Mouse (Mus musculus) liver, postnatal 0 days (tissue): ENCODE results near the gene Msi2. TPM values are rescaled to one million over a fixed set of nuclear protein-coding genes. Genes with fewer than 3 reads are reported as not detected.

ENCODE experiments used
- ATAC-seq: fragments of 200-750 bp; cut with Nextera tagmentation; 2 replicates; pipeline ENCODE4 v1.8.0; 2017; ENCODE audit warnings: mild to moderate bottlenecking, moderate library complexity
- DNase-seq: peaks from one replicate; pipeline ENCODE4 v3.0.0-alpha.2; 2016
- H3K27ac ChIP-seq: fragments of 300-500 bp; sonication (generic); 2 replicates; pipeline ENCODE4 v1.5.1; 2014; ENCODE audit warnings: antibody characterized with exemption, moderate library complexity, mild to moderate bottlenecking, low read depth
- H3K27me3 ChIP-seq: fragments of 300-500 bp; sonication (generic); 2 replicates; pipeline ENCODE4 v1.6.1; 2014; ENCODE audit warnings: low read length, control low read depth, mixed read lengths; ENCODE audit not compliant: insufficient read depth
- H3K36me3 ChIP-seq: fragments of 300-500 bp; sonication (generic); replicated peaks from 2 replicates; pipeline ENCODE4 v1.6.1; 2014; ENCODE audit warnings: mild to moderate bottlenecking, control low read depth, low read length, moderate library complexity, mixed read lengths; ENCODE audit not compliant: insufficient read depth
- H3K4me1 ChIP-seq: fragments of 300-500 bp; sonication (generic); 2 replicates; pipeline ENCODE4 v1.6.1; 2014; ENCODE audit warnings: antibody characterized with exemption, mild to moderate bottlenecking, control low read depth; ENCODE audit not compliant: insufficient read depth
- H3K4me2 ChIP-seq: fragments of 300-500 bp; sonication (generic); 2 replicates; pipeline ENCODE4 v1.6.1; 2014; ENCODE audit warnings: low read depth, mild to moderate bottlenecking, low read length, moderate library complexity, mixed read lengths
- H3K4me3 ChIP-seq: fragments of 300-500 bp; sonication (generic); 2 replicates; pipeline ENCODE4 v1.5.1; 2014; ENCODE audit warnings: low read depth, low read length
- H3K9ac ChIP-seq: fragments of 300-500 bp; sonication (generic); replicated peaks from 2 replicates; pipeline ENCODE4 v1.6.1; 2014; ENCODE audit warnings: mild to moderate bottlenecking, moderate library complexity
- H3K9me3 ChIP-seq: fragments of 300-500 bp; sonication (generic); 2 replicates; pipeline ENCODE4 v1.6.1; 2016; ENCODE audit warnings: mild to moderate bottlenecking, control low read depth, low read length, mixed read lengths
- CTCF ChIP-seq: sonication (generic); IDR thresholded peaks from 2 replicates; pipeline ENCODE4 v1.5.1; 2016; ENCODE audit warnings: antibody characterized with exemption, low read depth
- EP300 ChIP-seq: IDR thresholded peaks from 2 replicates; pipeline ENCODE4 v1.6.1; 2016; ENCODE audit warnings: antibody characterized with exemption, low read depth, mild to moderate bottlenecking
- WGBS: fragments of 180-500 bp; shearing (Covaris S2); extraction: QIAGEN DNeasy Blood & Tissue Kit; methylation state at CpG from one replicate; pipeline ENCODE4 v1.1.7; 2014; ENCODE audit not compliant: insufficient replicate concordance; 5-methylcytosine and 5-hydroxymethylcytosine counted together
- polyA plus RNA-seq: library from polyadenylated mRNA; unstranded; fragments of >200 nt; fragmentation: Nextera tagmentation; extraction: Ambion mirVana; gene quantifications from 2 replicates; pipeline ENCODE4 v1.2.1, GENCODE M21; 2015

Gene Msi2
- polyA plus RNA-seq, 1 experiment from 2014 or later = 3.7 TPM

- no peak overlapping the region for H3K4me3 ChIP-seq
- WGBS = 89% methylated on average over 5 of the region's 5 CpGs
Measured at GRCm38 (mm10) chr11:88573013-88573412, 145.3 kb downstream of the Msi2 start.

DNA sequence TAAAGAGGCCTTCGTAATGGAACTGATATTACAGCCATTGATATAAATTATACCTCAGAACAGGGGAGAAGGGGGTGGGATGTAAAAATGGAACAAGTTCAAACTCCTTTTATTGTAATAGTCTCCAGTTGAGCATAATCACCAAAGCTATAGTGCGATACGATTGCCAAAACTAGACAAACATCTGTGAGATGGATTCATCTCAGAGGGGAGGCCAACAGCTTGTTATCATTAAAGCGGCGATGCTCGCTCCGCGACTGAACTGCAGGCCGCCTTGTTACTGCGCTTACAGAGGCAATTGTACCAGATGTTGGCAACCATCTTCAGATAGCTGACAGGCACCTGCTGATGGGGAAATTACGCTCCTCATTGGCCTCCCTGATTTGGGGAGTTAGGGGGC is 145.9 kb downstream of the Msi2 start:
- Histone ChIP-seq H3K27ac (no peak overlapping the region), H3K4me2 (no peak overlapping the region), H3K4me1 (no peaks in the 10 kb centered on the region), H3K36me3 (no peaks in the 10 kb centered on the region), H3K9ac (no peak overlapping the region), H3K27me3 (no peaks in the 10 kb centered on the region), H3K4me3 (no peak overlapping the region), H3K9me3 (no peaks in the 10 kb centered on the region)
- 81% methylated on average over 11 of the region's 11 CpGs for WGBS
- ATAC-seq = no peak
- no peak for DNase-seq
- TF ChIP-seq CTCF (no peak), EP300 (no peak)

More at GRCm38 (mm10) chr11:88573013-88573412, 145.3 kb downstream of the Msi2 start:
- Histone ChIP-seq H3K27ac (no peak overlapping the region), H3K36me3 (no peaks in the 10 kb centered on the region), H3K4me1 (no peaks in the 10 kb centered on the region), H3K4me2 (no peak overlapping the region), H3K9me3 (no peaks in the 10 kb centered on the region), H3K9ac (no peak overlapping the region), H3K27me3 (no peaks in the 10 kb centered on the region)
- TF ChIP-seq EP300 (no peak), CTCF (no peak)
- ATAC-seq (no peak), DNase-seq (no peak)

DNA sequence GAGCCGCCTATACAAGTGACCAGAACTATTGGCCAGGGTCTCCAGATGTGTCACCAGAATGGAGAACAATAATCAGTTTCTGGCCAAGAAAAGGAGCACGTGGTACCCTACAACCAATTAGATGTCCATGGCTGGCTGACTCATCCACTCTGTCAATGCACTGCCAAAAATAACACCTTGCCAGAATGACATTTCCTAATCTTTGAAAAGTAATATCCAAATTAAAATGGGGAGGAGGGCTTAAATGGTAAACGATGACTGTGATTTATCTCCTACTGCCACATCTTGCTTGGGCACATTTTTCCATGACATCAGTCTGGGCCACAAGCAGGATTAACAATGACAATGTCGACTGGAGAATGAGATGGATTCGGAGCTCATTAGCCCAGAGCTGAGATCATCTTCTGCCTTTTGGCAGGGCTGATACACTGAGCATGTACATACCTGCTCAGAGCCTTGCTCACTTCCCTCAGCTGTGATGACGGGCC is 147.6 kb downstream of the Msi2 start:
- Histone ChIP-seq H3K4me3 (no peak overlapping the region), H3K4me1 (no peaks in the 10 kb centered on the region), H3K27me3 (no peaks in the 10 kb centered on the region), H3K36me3 (no peaks in the 10 kb centered on the region), H3K27ac (no peak overlapping the region), H3K9me3 (no peaks in the 10 kb centered on the region), H3K4me2 (no peak overlapping the region), H3K9ac (no peak overlapping the region)
- TF ChIP-seq EP300 = no peak
- TF ChIP-seq CTCF = no peak
- DNase-seq (no peak), ATAC-seq (no peak)
- WGBS = 82% methylated on average over 6 of the region's 6 CpGs

DNA sequence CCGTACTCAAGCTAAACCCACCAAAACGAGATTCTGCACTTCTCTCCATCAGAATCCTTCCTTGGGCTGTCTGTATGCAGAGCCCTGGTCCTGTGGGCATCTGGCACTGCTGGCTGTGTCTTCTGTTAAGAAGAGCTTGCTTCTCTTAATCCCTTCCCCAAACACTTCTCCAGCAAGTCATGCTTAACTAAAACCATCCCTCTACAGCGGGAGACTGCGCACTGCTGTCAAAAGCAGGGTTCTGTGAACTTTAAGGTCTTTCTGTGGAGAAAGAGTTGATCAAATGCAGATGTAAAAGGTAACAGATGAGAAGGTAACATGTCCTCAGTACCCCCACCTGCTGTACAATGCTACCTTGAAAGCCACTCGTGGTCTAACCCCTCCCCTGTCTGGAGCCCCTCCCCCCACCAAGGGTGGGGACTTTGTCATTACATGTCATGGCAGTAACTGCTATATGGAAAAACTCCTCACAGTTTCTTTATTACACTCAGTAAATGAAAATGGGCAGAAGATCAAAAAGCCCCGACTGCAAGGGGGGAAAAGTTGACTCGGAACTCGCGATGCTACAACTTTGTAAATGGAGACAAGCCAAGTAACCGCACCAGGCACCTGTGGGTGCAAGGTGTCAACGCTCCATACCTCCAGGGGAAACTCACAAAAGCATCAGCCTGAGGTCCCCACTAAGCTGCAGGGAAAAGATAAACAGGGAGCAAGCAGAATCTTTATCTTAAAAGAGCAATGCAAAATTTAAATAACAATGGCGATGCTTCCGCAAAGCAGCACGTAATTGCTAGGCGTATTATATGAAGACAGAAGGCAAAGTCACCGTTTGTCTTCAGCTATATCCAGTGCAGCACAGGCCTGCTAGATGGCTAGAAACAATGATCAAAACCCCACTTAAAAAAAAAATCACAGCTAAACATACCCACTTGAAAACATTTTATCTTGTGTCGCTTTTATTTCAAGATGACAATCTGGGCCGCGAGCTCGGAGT is 151.4 kb downstream of the Msi2 start:
- DNase-seq (no peak), ATAC-seq (no peak)
- Histone ChIP-seq H3K4me3 (no peak overlapping the region), H3K4me2 (no peak overlapping the region), H3K27ac (no peak overlapping the region), H3K9me3 (no peaks in the 10 kb centered on the region), H3K27me3 (no peaks in the 10 kb centered on the region), H3K9ac (no peak overlapping the region), H3K36me3 (no peaks in the 10 kb centered on the region; the same call in 1 of the 2 replicates), H3K4me1 (no peaks in the 10 kb centered on the region)
- 82% methylated on average over 20 of the region's 20 CpGs for WGBS
- TF ChIP-seq EP300 = no peak
- TF ChIP-seq CTCF = no peak

DNA sequence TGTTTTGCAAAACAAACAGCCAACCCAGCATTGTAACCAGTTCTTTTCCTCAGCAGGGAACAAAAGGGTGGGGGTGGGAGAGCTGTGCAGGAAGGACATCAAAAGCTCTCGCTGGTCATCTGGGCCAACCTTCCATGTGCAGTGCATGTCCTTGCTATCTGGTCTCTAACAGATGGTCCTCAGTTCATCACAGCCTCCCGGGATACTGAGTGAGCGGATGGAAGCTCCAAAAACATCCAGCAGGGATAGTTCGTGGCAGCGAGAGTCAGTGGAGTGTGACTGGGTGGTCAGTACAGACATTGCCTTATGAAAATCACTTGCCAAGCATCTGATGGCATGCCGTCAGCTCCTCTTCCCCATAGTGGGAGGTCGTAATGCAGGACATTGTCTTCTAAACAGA is 153.5 kb downstream of the Msi2 start:
- Histone ChIP-seq H3K9ac (no peak overlapping the region), H3K4me3 (no peak overlapping the region), H3K27ac (no peak overlapping the region), H3K9me3 (no peaks in the 10 kb centered on the region), H3K27me3 (no peaks in the 10 kb centered on the region), H3K4me2 (no peak overlapping the region), H3K36me3 (no peaks in the 10 kb centered on the region; the same call in 1 of the 2 replicates), H3K4me1 (peaks cover under 1% of the 10 kb centered on the region)
- no peak for TF ChIP-seq CTCF
- TF ChIP-seq EP300 = no peak
- ATAC-seq (no peak), DNase-seq (no peak)
- 82% methylated on average over 7 of the region's 7 CpGs for WGBS

- no peaks in the 10 kb centered on the region; the same call in 1 of the 2 replicates for H3K36me3 ChIP-seq
- no peak overlapping the region for H3K27ac ChIP-seq
- no peak for DNase-seq
- H3K9me3 ChIP-seq = no peaks in the 10 kb centered on the region
- H3K9ac ChIP-seq = no peak overlapping the region
- no peaks in the 10 kb centered on the region for H3K27me3 ChIP-seq
- no peak overlapping the region for H3K4me2 ChIP-seq
- ATAC-seq = no peak
- 70% methylated on average over 5 of the region's 5 CpGs for WGBS
- no peak overlapping the region for H3K4me3 ChIP-seq
- H3K4me1 ChIP-seq = peaks cover 5% of the 10 kb centered on the region
- no peak for TF ChIP-seq CTCF
- TF ChIP-seq EP300 = no peak
Measured at GRCm38 (mm10) chr11:88564363-88564762, 153.9 kb downstream of the Msi2 start.
